Mouse (Mus musculus) lung, embryonic 16.5 days (tissue): ENCODE data around the gene Siva1. TPM values are rescaled to one million over a fixed set of nuclear protein-coding genes. Genes with fewer than 3 reads are reported as not detected.
A peak's percentile ranks its signal among the peaks of the same experiment; 100 is the strongest.

Experiments
- ATAC-seq: fragments of 200-750 bp; cut with Nextera tagmentation; 2 replicates; pipeline ENCODE4 v1.8.0; 2017; ENCODE audit warnings: low read depth, mild to moderate bottlenecking, moderate library complexity
- H3K27ac ChIP-seq: fragments of 300-500 bp; sonication (generic); 2 replicates; pipeline ENCODE4 v1.5.1; 2014; ENCODE audit warnings: mild to moderate bottlenecking, control low read depth, low read length
- H3K27me3 ChIP-seq: fragments of 300-500 bp; sonication (generic); 2 replicates; pipeline ENCODE4 v1.6.1; 2014; ENCODE audit warnings: low read depth, low read length, mixed read lengths; ENCODE audit not compliant: control insufficient read depth, insufficient read depth
- H3K36me3 ChIP-seq: fragments of 300-500 bp; sonication (generic); 2 replicates; pipeline ENCODE4 v1.6.1; 2014; ENCODE audit warnings: low read length; ENCODE audit not compliant: control insufficient read depth, insufficient read depth
- H3K4me1 ChIP-seq: fragments of 300-500 bp; sonication (generic); replicated peaks from 2 replicates; pipeline ENCODE4 v1.6.1; 2014; ENCODE audit warnings: low read length, mixed read lengths; ENCODE audit not compliant: control insufficient read depth, insufficient read depth
- H3K4me2 ChIP-seq: fragments of 300-500 bp; sonication (generic); 2 replicates; pipeline ENCODE4 v1.6.1; 2014; ENCODE audit warnings: low read depth, low read length, control low read depth
- H3K4me3 ChIP-seq: fragments of 300-500 bp; sonication (generic); 2 replicates; pipeline ENCODE4 v1.5.1; 2014; ENCODE audit warnings: mild to moderate bottlenecking, low read length, control low read depth
- H3K9ac ChIP-seq: fragments of 300-500 bp; sonication (generic); 2 replicates; pipeline ENCODE4 v1.6.1; 2014; ENCODE audit warnings: low read length, control low read depth
- H3K9me3 ChIP-seq: fragments of 300-500 bp; sonication (generic); 2 replicates; pipeline ENCODE4 v1.6.1; 2016; ENCODE audit warnings: low read length; ENCODE audit not compliant: control insufficient read depth
- WGBS: fragments of 180-500 bp; shearing (Covaris S2); extraction: QIAGEN DNeasy Blood & Tissue Kit; methylation state at CpG from one replicate; pipeline ENCODE4 v1.1.7; 2014; 5-methylcytosine and 5-hydroxymethylcytosine counted together
- polyA plus RNA-seq: library from polyadenylated mRNA; unstranded; fragments of >200 nt; fragmentation: Nextera tagmentation; extraction: Ambion mirVana; gene quantifications from 2 replicates; pipeline ENCODE4 v1.2.1, GENCODE M21; 2015

Gene Siva1
- polyA plus RNA-seq, 1 experiment from 2014 or later: 181 TPM

GRCm38 (mm10) chr12:112677076-112677475 lies 32.6 kb downstream of the Siva1 start:
- Histone ChIP-seq H3K9me3 (no peaks in the 10 kb centered on the region), H3K27me3 (peaks cover 12% of the 10 kb centered on the region; the same call in 1 of the 2 replicates), H3K4me1 (peaks cover 41% of the 10 kb centered on the region), H3K27ac (no peak overlapping the region), H3K9ac (0 out of 2 replicates have a peak overlapping the region, but pooled peaks have one; percentile 1), H3K4me2 (no peak overlapping the region), H3K36me3 (no peaks in the 10 kb centered on the region), H3K4me3 (no peak overlapping the region)
- WGBS: 27% methylated on average over 5 of the region's 5 CpGs
- ATAC-seq: no peak

DNA sequence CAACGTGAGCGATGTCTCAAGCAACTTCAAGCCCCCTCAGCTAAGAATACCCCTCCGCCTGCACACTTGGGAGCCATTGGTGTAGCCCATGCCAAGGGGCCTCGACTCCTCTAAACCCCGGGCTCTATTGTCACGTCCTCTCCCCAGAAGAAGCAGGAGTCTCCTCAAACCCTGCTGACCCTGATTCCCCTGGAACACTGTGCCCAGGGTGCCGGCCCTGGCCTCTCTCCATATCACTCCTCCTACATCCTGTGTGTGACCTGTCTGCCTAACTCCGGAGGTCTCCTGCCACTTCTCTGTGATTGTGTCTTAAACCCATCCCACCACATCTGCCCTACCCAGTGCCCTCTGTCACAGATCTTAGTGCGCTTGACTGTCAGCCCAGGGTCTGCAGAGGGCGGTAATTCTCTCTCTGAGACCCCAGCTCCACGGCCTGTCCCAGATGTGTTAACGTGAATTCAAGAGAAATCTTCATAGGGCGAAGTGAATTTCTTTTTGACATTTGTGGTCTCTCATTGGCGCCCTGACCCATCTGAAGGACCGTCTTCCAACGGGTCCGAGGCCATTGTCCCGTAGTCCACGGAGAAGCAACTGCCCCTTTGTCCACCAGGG lies 33.6 kb downstream of the Siva1 start:
- Histone ChIP-seq H3K4me1 (peaks cover 31% of the 10 kb centered on the region), H3K4me2 (peak overlapping the region; percentile 90), H3K27me3 (peaks cover 12% of the 10 kb centered on the region; the same call in 1 of the 2 replicates), H3K9me3 (no peaks in the 10 kb centered on the region), H3K4me3 (peak overlapping the region; percentile 72), H3K9ac (peak overlapping the region; percentile 82), H3K27ac (peak overlapping the region; percentile 95), H3K36me3 (no peaks in the 10 kb centered on the region)
- ATAC-seq: no peak
- WGBS: 22% methylated on average over 19 of the region's 19 CpGs

DNA sequence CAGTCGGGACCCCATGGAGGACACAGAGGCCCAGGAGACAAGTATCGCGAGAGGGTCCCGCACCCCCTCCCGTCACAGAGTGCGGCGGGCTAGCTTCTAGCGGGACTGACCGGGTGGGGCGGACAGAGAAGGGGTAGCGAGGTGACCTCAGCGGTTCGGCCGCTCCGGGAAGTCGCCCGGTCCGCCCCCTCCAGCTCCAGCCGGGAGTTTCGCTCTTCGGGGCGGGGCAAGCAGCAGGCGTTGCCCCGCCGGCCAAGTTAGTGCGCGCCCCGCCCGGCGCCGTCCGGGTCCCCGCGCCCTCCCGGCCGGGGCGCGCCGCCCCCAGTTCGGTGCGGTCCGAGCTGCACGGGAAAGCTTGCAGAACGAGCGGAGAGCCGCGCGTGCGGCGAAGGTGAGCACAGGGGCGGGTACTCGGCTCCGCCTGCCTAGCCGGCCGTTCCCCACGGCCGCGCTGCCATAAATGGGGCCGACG lies 34.1 kb downstream of the Siva1 start, which contains the start of gene Zbtb42:
TSS of gene Zbtb42 (plus strand) at position 274 of the 472 bp plus-strand sequence.
- Histone ChIP-seq H3K27me3 (peaks cover 12% of the 10 kb centered on the region; the same call in 1 of the 2 replicates), H3K36me3 (no peaks in the 10 kb centered on the region), H3K4me3 (peak within 1 kb of the TSS; percentile 72), H3K27ac (peak within 1 kb of the TSS; percentile 95), H3K9ac (peak within 1 kb of the TSS; percentile 82), H3K4me1 (peaks cover 33% of the 10 kb centered on the region), H3K4me2 (peak within 1 kb of the TSS; percentile 90), H3K9me3 (no peaks in the 10 kb centered on the region)
- under 1% methylated on average over 58 of the region's 60 CpGs for WGBS
- ATAC-seq: peak; percentile 45

- ATAC-seq: peak; percentile 69
- Histone ChIP-seq H3K36me3 (no peaks in the 10 kb centered on the region), H3K27ac (peak overlapping the region; percentile 95), H3K27me3 (peaks cover 12% of the 10 kb centered on the region; the same call in 1 of the 2 replicates), H3K9me3 (no peaks in the 10 kb centered on the region), H3K9ac (peak overlapping the region; percentile 82), H3K4me3 (peak overlapping the region; percentile 72), H3K4me1 (peaks cover 32% of the 10 kb centered on the region), H3K4me2 (peak overlapping the region; percentile 90)
- WGBS: 4% methylated on average over 70 of the region's 87 CpGs
Measured at GRCm38 (mm10) chr12:112679027-112679996, 34.8 kb downstream of the Siva1 start.

GRCm38 (mm10) chr12:112683351-112683750 lies 38.9 kb downstream of the Siva1 start:
- Histone ChIP-seq H3K4me3 (no peak overlapping the region), H3K27ac (no peak overlapping the region), H3K9me3 (no peaks in the 10 kb centered on the region), H3K36me3 (no peaks in the 10 kb centered on the region), H3K27me3 (peaks cover 12% of the 10 kb centered on the region; the same call in 1 of the 2 replicates), H3K4me2 (no peak overlapping the region), H3K4me1 (peaks cover 12% of the 10 kb centered on the region), H3K9ac (no peak overlapping the region)
- 49% methylated on average over 7 of the region's 7 CpGs for WGBS
- no peak for ATAC-seq

DNA sequence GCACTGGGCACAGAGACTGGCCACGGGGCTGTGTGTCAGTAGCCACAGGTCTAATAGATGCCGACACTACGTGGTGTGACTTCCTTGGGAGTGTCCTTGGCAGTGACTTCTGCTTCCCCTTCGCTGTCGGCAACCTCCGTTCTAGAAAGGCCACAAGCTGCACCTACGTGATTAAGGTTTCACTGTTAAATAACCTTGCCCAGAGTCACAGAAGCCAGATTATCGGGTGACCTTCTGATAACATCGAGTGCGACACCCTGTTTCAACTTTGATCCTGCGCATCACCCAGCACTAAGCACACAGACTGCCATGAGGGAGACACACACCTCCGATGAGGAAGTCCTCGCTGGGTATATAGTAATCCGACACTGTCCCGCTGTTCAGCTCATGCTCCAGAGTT lies 44.0 kb downstream of the Siva1 start:
- no peaks in the 10 kb centered on the region for H3K36me3 ChIP-seq
- 26% methylated on average over 15 of the region's 15 CpGs for WGBS
- no peaks in the 10 kb centered on the region for H3K27me3 ChIP-seq
- no peak overlapping the region for H3K27ac ChIP-seq
- H3K4me2 ChIP-seq: no peak overlapping the region
- H3K9ac ChIP-seq: no peak overlapping the region
- no peak for ATAC-seq
- peaks cover 10% of the 10 kb centered on the region for H3K4me1 ChIP-seq
- H3K4me3 ChIP-seq: no peak overlapping the region
- no peaks in the 10 kb centered on the region for H3K9me3 ChIP-seq

- H3K4me2 ChIP-seq: peak overlapping the region; percentile 61
- H3K36me3 ChIP-seq: no peaks in the 10 kb centered on the region
- peaks cover 14% of the 10 kb centered on the region for H3K4me1 ChIP-seq
- peak; percentile 97 for ATAC-seq
- peak overlapping the region; percentile 62 for H3K27ac ChIP-seq
- 3% methylated on average over 54 of the region's 54 CpGs for WGBS
- H3K9ac ChIP-seq: peak overlapping the region; percentile 85
- H3K4me3 ChIP-seq: peak overlapping the region; percentile 65
- H3K27me3 ChIP-seq: no peaks in the 10 kb centered on the region
- no peaks in the 10 kb centered on the region for H3K9me3 ChIP-seq
Measured at GRCm38 (mm10) chr12:112693185-112694126, 49.0 kb downstream of the Siva1 start.

GRCm38 (mm10) chr12:112694127-112694475 lies 49.6 kb downstream of the Siva1 start:
- no peaks in the 10 kb centered on the region for H3K27me3 ChIP-seq
- H3K27ac ChIP-seq: no peak overlapping the region
- peak; percentile 2; the same call in 1 of the 2 replicates for ATAC-seq
- H3K4me2 ChIP-seq: peak overlapping the region; percentile 61
- WGBS: 80% methylated on average over 10 of the region's 10 CpGs
- no peaks in the 10 kb centered on the region for H3K36me3 ChIP-seq
- peak overlapping the region; percentile 85 for H3K9ac ChIP-seq
- no peaks in the 10 kb centered on the region for H3K9me3 ChIP-seq
- H3K4me1 ChIP-seq: peaks cover 11% of the 10 kb centered on the region
- H3K4me3 ChIP-seq: peak overlapping the region; percentile 65
